Mouse (Mus musculus) liver, postnatal 0 days (tissue): ENCODE measurements around the gene Phf21a. TPM values are rescaled to one million over a fixed set of nuclear protein-coding genes. Genes with fewer than 3 reads are reported as not detected.

Experiments used
- ATAC-seq: fragments of 200-750 bp; cut with Nextera tagmentation; 2 replicates; pipeline ENCODE4 v1.8.0; 2017; ENCODE audit warnings: mild to moderate bottlenecking, moderate library complexity
- DNase-seq: peaks from one replicate; pipeline ENCODE4 v3.0.0-alpha.2; 2016
- H3K27ac ChIP-seq: fragments of 300-500 bp; sonication (generic); 2 replicates; pipeline ENCODE4 v1.5.1; 2014; ENCODE audit warnings: antibody characterized with exemption, moderate library complexity, mild to moderate bottlenecking, low read depth
- H3K27me3 ChIP-seq: fragments of 300-500 bp; sonication (generic); 2 replicates; pipeline ENCODE4 v1.6.1; 2014; ENCODE audit warnings: low read length, control low read depth, mixed read lengths; ENCODE audit not compliant: insufficient read depth
- H3K36me3 ChIP-seq: fragments of 300-500 bp; sonication (generic); replicated peaks from 2 replicates; pipeline ENCODE4 v1.6.1; 2014; ENCODE audit warnings: mild to moderate bottlenecking, control low read depth, low read length, moderate library complexity, mixed read lengths; ENCODE audit not compliant: insufficient read depth
- H3K4me1 ChIP-seq: fragments of 300-500 bp; sonication (generic); 2 replicates; pipeline ENCODE4 v1.6.1; 2014; ENCODE audit warnings: antibody characterized with exemption, mild to moderate bottlenecking, control low read depth; ENCODE audit not compliant: insufficient read depth
- H3K4me2 ChIP-seq: fragments of 300-500 bp; sonication (generic); 2 replicates; pipeline ENCODE4 v1.6.1; 2014; ENCODE audit warnings: low read depth, mild to moderate bottlenecking, low read length, moderate library complexity, mixed read lengths
- H3K4me3 ChIP-seq: fragments of 300-500 bp; sonication (generic); 2 replicates; pipeline ENCODE4 v1.5.1; 2014; ENCODE audit warnings: low read depth, low read length
- H3K9ac ChIP-seq: fragments of 300-500 bp; sonication (generic); replicated peaks from 2 replicates; pipeline ENCODE4 v1.6.1; 2014; ENCODE audit warnings: mild to moderate bottlenecking, moderate library complexity
- H3K9me3 ChIP-seq: fragments of 300-500 bp; sonication (generic); 2 replicates; pipeline ENCODE4 v1.6.1; 2016; ENCODE audit warnings: mild to moderate bottlenecking, control low read depth, low read length, mixed read lengths
- CTCF ChIP-seq: sonication (generic); IDR thresholded peaks from 2 replicates; pipeline ENCODE4 v1.5.1; 2016; ENCODE audit warnings: antibody characterized with exemption, low read depth
- EP300 ChIP-seq: IDR thresholded peaks from 2 replicates; pipeline ENCODE4 v1.6.1; 2016; ENCODE audit warnings: antibody characterized with exemption, low read depth, mild to moderate bottlenecking
- WGBS: fragments of 180-500 bp; shearing (Covaris S2); extraction: QIAGEN DNeasy Blood & Tissue Kit; methylation state at CpG from one replicate; pipeline ENCODE4 v1.1.7; 2014; ENCODE audit not compliant: insufficient replicate concordance; 5-methylcytosine and 5-hydroxymethylcytosine counted together
- polyA plus RNA-seq: library from polyadenylated mRNA; unstranded; fragments of >200 nt; fragmentation: Nextera tagmentation; extraction: Ambion mirVana; gene quantifications from 2 replicates; pipeline ENCODE4 v1.2.1, GENCODE M21; 2015

Phf21a gene
- polyA plus RNA-seq, 1 experiment from 2014 or later: 2.7 TPM

DNA sequence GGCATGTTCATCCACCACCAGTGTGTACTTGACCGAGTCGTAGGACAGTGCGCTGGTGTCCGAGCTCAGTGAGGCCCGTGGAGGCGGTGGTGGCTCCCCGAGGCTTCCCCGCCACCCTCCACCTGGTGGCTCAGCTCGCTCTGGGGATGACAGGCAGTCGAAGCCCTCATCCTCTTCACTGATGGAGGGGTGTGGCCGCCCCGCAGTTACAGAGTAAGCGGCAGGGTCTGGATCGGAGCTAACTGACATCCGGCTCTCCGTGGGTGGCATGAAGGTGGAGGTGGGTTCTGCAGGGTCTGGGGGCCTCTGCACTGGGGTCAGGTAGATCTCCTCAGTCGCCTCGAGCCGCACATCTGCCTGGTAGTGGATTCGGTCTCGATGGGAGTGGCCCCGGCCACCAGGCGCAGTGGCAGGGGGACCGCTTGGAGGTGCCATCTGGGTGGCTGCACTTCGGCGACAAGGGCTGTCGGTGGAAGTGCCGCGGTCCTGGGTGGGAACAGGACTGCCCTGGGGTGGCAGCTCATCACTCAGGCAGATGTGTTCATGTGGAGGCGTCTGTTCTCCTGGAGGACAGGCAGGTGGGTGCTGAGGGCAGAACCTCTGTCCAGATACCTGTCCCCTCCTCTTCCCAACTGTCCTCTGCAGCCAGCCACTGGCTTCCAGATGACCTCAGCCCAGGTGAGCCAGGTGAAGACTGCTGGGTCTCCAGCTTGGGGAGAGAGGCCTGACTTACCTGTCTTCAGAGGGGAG is 294.1 kb downstream of the Phf21a start:
- TF ChIP-seq CTCF: no peak
- no peak for TF ChIP-seq EP300
- no peak for DNase-seq
- peaks cover 15% of the 10 kb centered on the region; the same call in 1 of the 2 replicates for H3K4me1 ChIP-seq
- 84% methylated on average over 30 of the region's 30 CpGs for WGBS
- H3K9ac ChIP-seq: no peak overlapping the region
- H3K36me3 ChIP-seq: peaks cover 7% of the 10 kb centered on the region; the same call in 1 of the 2 replicates
- H3K4me2 ChIP-seq: no peak overlapping the region
- ATAC-seq: no peak
- H3K27me3 ChIP-seq: peaks cover 28% of the 10 kb centered on the region
- H3K27ac ChIP-seq: no peak overlapping the region
- no peaks in the 10 kb centered on the region for H3K9me3 ChIP-seq
- H3K4me3 ChIP-seq: no peak overlapping the region

DNA sequence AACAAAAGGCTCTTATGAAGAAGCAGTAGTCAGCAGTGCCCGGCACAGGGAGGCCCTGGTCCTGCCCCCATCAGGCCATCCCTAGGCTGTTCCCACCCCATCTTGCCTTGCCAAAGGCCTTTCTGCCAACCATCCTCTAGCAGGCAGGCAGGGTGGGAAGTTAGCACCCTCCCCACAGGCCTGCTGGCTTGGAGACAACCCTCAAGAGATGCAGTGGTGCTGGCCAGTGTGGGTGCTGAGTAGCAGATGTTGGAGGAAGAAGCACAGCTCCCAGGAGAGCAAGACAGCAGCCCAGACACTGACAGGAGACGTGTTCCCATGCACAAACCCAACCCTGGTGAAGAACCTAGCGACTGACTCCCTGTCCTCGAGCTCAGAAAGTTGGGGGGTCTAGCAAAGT is 294.7 kb downstream of the Phf21a start:
- H3K36me3 ChIP-seq: 0 out of 2 replicates have a peak, but pooled peaks cover 4% of the 10 kb centered on the region
- peaks cover 35% of the 10 kb centered on the region for H3K27me3 ChIP-seq
- TF ChIP-seq CTCF (no peak), EP300 (no peak)
- ATAC-seq: no peak
- H3K9ac ChIP-seq: no peak overlapping the region
- no peak overlapping the region for H3K4me3 ChIP-seq
- no peak overlapping the region for H3K4me2 ChIP-seq
- no peak overlapping the region for H3K27ac ChIP-seq
- peaks cover 15% of the 10 kb centered on the region; the same call in 1 of the 2 replicates for H3K4me1 ChIP-seq
- DNase-seq: no peak
- 61% methylated on average over 4 of the region's 4 CpGs for WGBS
- H3K9me3 ChIP-seq: no peaks in the 10 kb centered on the region

DNA sequence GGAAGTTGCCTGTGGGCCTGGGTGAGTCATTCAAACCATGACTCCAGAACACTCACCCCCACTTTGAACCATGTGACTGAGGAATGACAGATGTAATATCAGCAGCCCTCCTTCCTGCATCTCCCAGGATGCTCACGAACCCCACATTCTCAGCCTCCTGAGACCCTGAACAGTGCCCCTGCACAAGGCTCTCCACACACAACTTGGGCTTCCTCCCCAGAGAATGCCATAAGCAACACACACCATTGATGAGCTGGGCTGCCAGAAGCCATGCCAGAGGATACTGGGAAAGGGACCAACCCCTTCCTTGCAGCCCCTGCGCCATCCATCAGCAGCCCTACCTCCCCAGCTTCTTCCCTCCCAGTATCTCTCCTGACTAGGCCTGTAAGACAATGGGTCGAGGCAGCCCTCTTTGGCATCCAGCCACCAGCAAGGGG is 295.2 kb downstream of the Phf21a start:
- TF ChIP-seq CTCF: no peak
- no peak for TF ChIP-seq EP300
- no peak for ATAC-seq
- H3K4me2 ChIP-seq: no peak overlapping the region
- DNase-seq: no peak
- peaks cover 39% of the 10 kb centered on the region for H3K27me3 ChIP-seq
- no peaks in the 10 kb centered on the region for H3K9me3 ChIP-seq
- no peaks in the 10 kb centered on the region for H3K36me3 ChIP-seq
- H3K4me3 ChIP-seq: no peak overlapping the region
- no peak overlapping the region for H3K9ac ChIP-seq
- H3K4me1 ChIP-seq: peaks cover 15% of the 10 kb centered on the region; the same call in 1 of the 2 replicates
- 53% methylated on average over 3 of the region's 3 CpGs for WGBS
- H3K27ac ChIP-seq: no peak overlapping the region

DNA sequence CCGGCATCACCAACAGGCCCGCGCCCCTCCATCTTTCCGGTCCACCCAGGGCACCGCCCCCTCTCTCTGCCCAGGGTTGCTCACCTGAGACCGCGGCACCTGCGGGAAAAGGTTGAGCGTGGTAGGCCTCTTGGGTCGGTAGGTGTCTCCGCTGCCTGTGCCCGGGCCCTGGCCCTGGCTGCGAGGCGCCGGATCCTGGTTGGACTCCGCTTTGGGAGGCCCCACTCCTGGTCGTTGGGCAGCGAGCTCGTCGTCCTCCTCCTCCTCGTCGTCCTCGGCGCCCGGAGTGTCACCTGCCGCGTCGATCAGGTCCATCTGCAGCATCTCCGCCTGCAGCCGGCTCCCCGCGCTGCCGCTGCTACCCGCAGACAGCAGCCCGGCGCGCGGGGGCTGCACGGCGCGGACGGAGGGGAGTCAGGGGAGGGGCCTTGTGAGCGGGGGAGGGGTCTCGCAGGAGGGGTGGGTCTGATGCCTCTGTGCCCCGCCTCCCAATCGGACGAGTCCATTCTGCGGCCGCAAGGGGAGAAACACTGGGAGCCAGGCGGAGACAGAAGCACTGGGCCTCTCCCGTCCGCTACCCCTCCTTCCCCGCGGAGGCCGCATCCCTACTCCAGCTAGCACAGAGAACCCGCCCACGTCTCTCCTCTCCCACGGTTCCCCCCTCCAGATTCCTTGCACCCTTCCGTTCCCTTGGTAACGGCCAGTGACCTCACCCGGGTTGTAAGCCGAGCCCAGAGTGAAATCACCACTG is 296.1 kb downstream of the Phf21a start:
- Histone ChIP-seq H3K36me3 (no peaks in the 10 kb centered on the region), H3K9me3 (no peaks in the 10 kb centered on the region), H3K9ac (peak overlapping the region; percentile 42; the same call in 1 of the 2 replicates), H3K4me1 (peaks cover 15% of the 10 kb centered on the region; the same call in 1 of the 2 replicates), H3K4me2 (peak overlapping the region; percentile 62), H3K4me3 (peak overlapping the region; percentile 41), H3K27me3 (peaks cover 44% of the 10 kb centered on the region), H3K27ac (no peak overlapping the region)
- TF ChIP-seq EP300 (no peak), CTCF (no peak)
- ATAC-seq (peak; percentile 47), DNase-seq (peak; percentile 71)
- WGBS: 3% methylated on average over 55 of the region's 62 CpGs

DNA sequence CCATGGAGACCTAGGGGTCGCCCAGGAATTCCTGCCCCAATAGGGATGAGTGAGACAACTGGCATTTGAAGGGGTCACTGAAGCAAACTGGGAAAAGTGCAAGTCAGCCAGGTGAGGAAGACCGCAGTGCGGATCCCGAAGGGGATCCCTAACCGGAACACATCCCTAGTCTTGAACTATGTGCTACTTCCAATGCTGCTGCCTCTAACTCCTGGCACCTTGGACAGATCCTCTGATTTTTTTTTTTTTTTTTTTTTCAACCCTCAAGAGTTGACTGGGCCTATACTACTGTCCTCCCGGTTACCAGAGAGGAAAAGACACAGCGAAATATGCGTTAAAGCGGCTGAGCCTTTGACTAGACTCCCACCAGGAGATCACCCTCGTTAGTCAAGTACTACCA is 296.7 kb downstream of the Phf21a start:
- Histone ChIP-seq H3K36me3 (no peaks in the 10 kb centered on the region), H3K9ac (no peak overlapping the region; the same call in 1 of the 2 replicates), H3K27ac (no peak overlapping the region), H3K4me3 (peak overlapping the region; percentile 41), H3K4me1 (peaks cover 15% of the 10 kb centered on the region; the same call in 1 of the 2 replicates), H3K9me3 (no peaks in the 10 kb centered on the region), H3K4me2 (peak overlapping the region; percentile 62), H3K27me3 (peaks cover 44% of the 10 kb centered on the region)
- no peak for TF ChIP-seq EP300
- no peak for ATAC-seq
- no peak for DNase-seq
- WGBS: 18% methylated on average over 10 of the region's 10 CpGs

DNA sequence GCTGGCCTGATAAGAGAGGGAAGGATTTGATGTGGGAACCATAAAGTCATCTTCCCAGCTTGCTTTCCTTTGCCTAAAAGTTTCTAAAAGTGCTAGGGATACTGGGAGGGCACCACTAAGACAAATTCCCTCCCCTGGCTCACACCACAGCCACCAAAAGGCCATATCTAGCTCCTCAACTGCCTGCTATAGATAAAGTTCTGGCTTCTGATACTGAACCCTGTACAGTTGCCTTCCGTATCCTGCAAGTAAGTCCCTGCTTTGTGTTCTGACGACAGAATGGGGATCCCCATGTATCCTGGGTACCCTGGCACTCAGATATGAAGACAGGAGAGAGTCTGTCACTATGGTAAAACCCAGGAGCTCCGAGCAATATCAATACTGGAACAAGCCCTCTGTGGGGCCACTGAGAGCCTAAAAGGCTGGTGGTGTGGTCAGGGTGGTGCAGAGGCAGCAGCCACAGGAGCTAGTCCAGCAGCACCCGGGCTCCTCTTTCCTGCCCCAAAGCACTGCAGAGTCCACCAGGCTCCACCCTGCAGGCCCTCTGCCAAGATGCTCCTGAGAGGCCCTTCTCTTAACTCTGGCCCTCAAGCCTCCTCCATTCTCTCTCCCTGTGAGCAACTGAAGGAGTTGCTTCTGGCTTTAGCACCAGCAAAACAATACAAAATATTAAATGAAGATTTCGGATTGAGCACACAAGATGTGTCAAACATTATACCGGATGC is 297.5 kb downstream of the Phf21a start:
- DNase-seq (no peak), ATAC-seq (no peak)
- Histone ChIP-seq H3K9ac (no peak overlapping the region), H3K9me3 (no peaks in the 10 kb centered on the region), H3K4me1 (peaks cover 15% of the 10 kb centered on the region; the same call in 1 of the 2 replicates), H3K4me2 (no peak overlapping the region), H3K27ac (no peak overlapping the region), H3K27me3 (peaks cover 44% of the 10 kb centered on the region), H3K4me3 (no peak overlapping the region), H3K36me3 (no peaks in the 10 kb centered on the region)
- WGBS: 57% methylated on average over 6 of the region's 6 CpGs
- TF ChIP-seq EP300 (no peak), CTCF (no peak)
